Mouse (Mus musculus) brain, embryonic 14.5 days (tissue): ENCODE results near the gene Tfpi2.

Source experiments
- CTCF ChIP-seq: fragments of 200-500 bp; IDR thresholded peaks from 2 replicates; pipeline ENCODE4 v1.5.1; 2012; ENCODE audit warnings: inconsistent platforms, mild to moderate bottlenecking, moderate library complexity, borderline replicate concordance; ENCODE audit not compliant: insufficient read depth, insufficient read length; ENCODE audit errors: extremely low read depth
- POLR2A ChIP-seq: fragments of 200-500 bp; IDR thresholded peaks from 2 replicates; pipeline ENCODE4 v1.6.1; 2012; ENCODE audit warnings: mild to moderate bottlenecking, inconsistent platforms, borderline replicate concordance; ENCODE audit not compliant: poor library complexity, insufficient read depth, insufficient read length, severe bottlenecking; ENCODE audit errors: extremely low read depth

DNA sequence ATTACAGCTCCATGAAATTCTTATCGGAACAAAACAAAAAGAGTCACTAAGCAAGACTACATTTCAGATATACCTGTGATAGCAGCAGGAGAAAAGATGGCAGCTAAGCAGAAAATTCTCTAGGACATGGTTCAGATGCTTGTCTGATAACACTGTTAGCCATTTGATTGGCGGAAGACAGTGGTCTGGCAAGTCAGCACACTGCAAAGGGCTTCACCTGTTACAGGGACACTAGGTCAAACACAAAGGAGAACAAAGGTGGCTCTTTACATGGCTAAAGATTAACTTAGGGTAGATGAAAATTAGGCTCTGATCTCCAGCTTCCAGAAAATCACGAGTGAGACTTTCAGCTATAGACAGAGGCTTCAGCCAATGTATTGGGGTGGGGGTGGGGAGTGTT lies at the start of gene Tfpi2:
- TF ChIP-seq CTCF (no peak), POLR2A (no peak)
